Mouse (Mus musculus) forebrain, embryonic 13.5 days (tissue): ENCODE results near the gene Smim22. TPM values are rescaled to one million over a fixed set of nuclear protein-coding genes. Genes with fewer than 3 reads are reported as not detected.

Source experiments
- ATAC-seq: fragments of 200-750 bp; cut with Nextera tagmentation; 2 replicates; pipeline ENCODE4 v1.8.0; 2017
- H3K27ac ChIP-seq: fragments of 300-500 bp; sonication (generic); 2 replicates; pipeline ENCODE4 v1.5.1; 2015; ENCODE audit warnings: inconsistent platforms, mild to moderate bottlenecking, moderate library complexity
- H3K27me3 ChIP-seq: fragments of 300-500 bp; sonication (generic); 2 replicates; pipeline ENCODE4 v1.6.1; 2015; ENCODE audit warnings: mild to moderate bottlenecking, inconsistent platforms
- H3K36me3 ChIP-seq: fragments of 300-500 bp; sonication (generic); 2 replicates; pipeline ENCODE4 v1.6.1; 2015; ENCODE audit warnings: mild to moderate bottlenecking, inconsistent platforms; ENCODE audit not compliant: poor library complexity, severe bottlenecking
- H3K4me1 ChIP-seq: fragments of 300-500 bp; sonication (generic); 2 replicates; pipeline ENCODE4 v1.6.1; 2015; ENCODE audit warnings: inconsistent platforms
- H3K4me2 ChIP-seq: fragments of 300-500 bp; sonication (generic); 2 replicates; pipeline ENCODE4 v1.6.1; 2015; ENCODE audit warnings: inconsistent platforms, mild to moderate bottlenecking, moderate library complexity
- H3K4me3 ChIP-seq: fragments of 300-500 bp; sonication (generic); 2 replicates; pipeline ENCODE4 v1.5.1; 2015; ENCODE audit warnings: mild to moderate bottlenecking, inconsistent platforms
- H3K9ac ChIP-seq: fragments of 300-500 bp; sonication (generic); 2 replicates; pipeline ENCODE4 v1.6.1; 2015; ENCODE audit warnings: mild to moderate bottlenecking, inconsistent platforms
- H3K9me3 ChIP-seq: fragments of 300-500 bp; sonication (generic); replicated peaks from 2 replicates; pipeline ENCODE4 v1.6.1; 2016; ENCODE audit warnings: inconsistent platforms
- WGBS: fragments of 180-500 bp; shearing (Covaris S2); methylation state at CpG from one replicate; pipeline ENCODE4 v1.1.7; 2015; 5-methylcytosine and 5-hydroxymethylcytosine counted together
- polyA plus RNA-seq: library from polyadenylated mRNA; unstranded; fragments of >200 nt; fragmentation: Nextera tagmentation; extraction: Ambion mirVana; gene quantifications from 2 replicates; pipeline ENCODE4 v1.2.1, GENCODE M21; 2015

Smim22 gene
- polyA plus RNA-seq, 1 experiment from 2014 or later = not detected

- Histone ChIP-seq H3K27ac (peak overlapping the region; percentile 27; the same call in 1 of the 2 replicates), H3K27me3 (no peaks in the 10 kb centered on the region), H3K4me3 (peak overlapping the region; percentile 54), H3K36me3 (peaks cover 51% of the 10 kb centered on the region), H3K4me2 (peak overlapping the region; percentile 76), H3K4me1 (peaks cover 11% of the 10 kb centered on the region), H3K9ac (peak overlapping the region; percentile 65), H3K9me3 (no peaks in the 10 kb centered on the region)
- 57% methylated on average over 13 of the region's 13 CpGs for WGBS
- ATAC-seq = no peak
Measured at GRCm38 (mm10) chr16:5012036-5013005, 5.2 kb downstream of the Smim22 start.

GRCm38 (mm10) chr16:5013054-5013838 lies 6.2 kb downstream of the Smim22 start, which contains the start of gene Rogdi:
Rogdi (minus strand) TSS chr16:5013553.
- H3K4me3 ChIP-seq = peak within 1 kb of the TSS; percentile 54
- H3K9me3 ChIP-seq = no peaks in the 10 kb centered on the region
- peak within 1 kb of the TSS; percentile 65 for H3K9ac ChIP-seq
- peak within 1 kb of the TSS; percentile 27; the same call in 1 of the 2 replicates for H3K27ac ChIP-seq
- H3K27me3 ChIP-seq = no peaks in the 10 kb centered on the region
- H3K4me1 ChIP-seq = peaks cover 11% of the 10 kb centered on the region
- under 1% methylated on average over 55 of the region's 63 CpGs for WGBS
- ATAC-seq = peak; percentile 100
- H3K36me3 ChIP-seq = peaks cover 60% of the 10 kb centered on the region
- peak within 1 kb of the TSS; percentile 76 for H3K4me2 ChIP-seq

GRCm38 (mm10) chr16:5014578-5014977 lies 7.5 kb downstream of the Smim22 start:
- H3K9me3 ChIP-seq = no peaks in the 10 kb centered on the region

GRCm38 (mm10) chr16:5024021-5024420 lies 16.9 kb downstream of the Smim22 start:
- no peak overlapping the region for H3K4me3 ChIP-seq
- 96% methylated on average over 3 of the region's 3 CpGs for WGBS
- ATAC-seq = no peak
- no peak overlapping the region for H3K9ac ChIP-seq
- no peaks in the 10 kb centered on the region for H3K27me3 ChIP-seq
- no peak overlapping the region for H3K27ac ChIP-seq
- no peaks in the 10 kb centered on the region for H3K4me1 ChIP-seq
- no peaks in the 10 kb centered on the region for H3K9me3 ChIP-seq
- H3K4me2 ChIP-seq = no peak overlapping the region
- peaks cover 97% of the 10 kb centered on the region for H3K36me3 ChIP-seq

More at GRCm38 (mm10) chr16:5014578-5014977, 7.5 kb downstream of the Smim22 start:
- peaks cover 11% of the 10 kb centered on the region for H3K4me1 ChIP-seq
- H3K9ac ChIP-seq = no peak overlapping the region
- H3K4me2 ChIP-seq = no peak overlapping the region
- no peak for ATAC-seq
- WGBS = 90% methylated on average over 4 of the region's 4 CpGs
- no peak overlapping the region for H3K4me3 ChIP-seq
- no peak overlapping the region for H3K27ac ChIP-seq
- H3K27me3 ChIP-seq = no peaks in the 10 kb centered on the region
- peaks cover 66% of the 10 kb centered on the region for H3K36me3 ChIP-seq

- Histone ChIP-seq H3K9ac (no peak overlapping the region), H3K4me2 (no peak overlapping the region), H3K36me3 (peaks cover 99% of the 10 kb centered on the region), H3K27me3 (no peaks in the 10 kb centered on the region), H3K27ac (no peak overlapping the region), H3K9me3 (no peaks in the 10 kb centered on the region), H3K4me1 (no peaks in the 10 kb centered on the region), H3K4me3 (no peak overlapping the region)
- no peak for ATAC-seq
- WGBS = 62% methylated on average over 2 of the region's 2 CpGs
Measured at GRCm38 (mm10) chr16:5029847-5030246, 22.8 kb downstream of the Smim22 start.

GRCm38 (mm10) chr16:5035591-5035990 lies 28.5 kb downstream of the Smim22 start:
- no peak for ATAC-seq
- peaks cover 99% of the 10 kb centered on the region for H3K36me3 ChIP-seq

GRCm38 (mm10) chr16:5036649-5037234 lies 29.7 kb downstream of the Smim22 start:
- Histone ChIP-seq H3K9ac (no peak overlapping the region), H3K27ac (no peak overlapping the region), H3K36me3 (peaks cover 99% of the 10 kb centered on the region), H3K4me3 (no peak overlapping the region), H3K4me1 (no peaks in the 10 kb centered on the region), H3K4me2 (no peak overlapping the region), H3K27me3 (no peaks in the 10 kb centered on the region), H3K9me3 (no peaks in the 10 kb centered on the region)
- ATAC-seq = no peak
- 92% methylated on average over 5 of the region's 5 CpGs for WGBS

More at GRCm38 (mm10) chr16:5035591-5035990, 28.5 kb downstream of the Smim22 start:
- no peak overlapping the region for H3K4me3 ChIP-seq
- H3K9me3 ChIP-seq = no peaks in the 10 kb centered on the region
- H3K4me1 ChIP-seq = no peaks in the 10 kb centered on the region
- H3K27ac ChIP-seq = no peak overlapping the region
- 95% methylated on average over 3 of the region's 3 CpGs for WGBS
- no peaks in the 10 kb centered on the region for H3K27me3 ChIP-seq
- no peak overlapping the region for H3K9ac ChIP-seq
- no peak overlapping the region for H3K4me2 ChIP-seq

- peaks cover 13% of the 10 kb centered on the region for H3K4me1 ChIP-seq
- no peaks in the 10 kb centered on the region for H3K27me3 ChIP-seq
- H3K36me3 ChIP-seq = peaks cover 69% of the 10 kb centered on the region
- no peak overlapping the region for H3K4me3 ChIP-seq
- no peak overlapping the region for H3K4me2 ChIP-seq
- H3K9me3 ChIP-seq = no peaks in the 10 kb centered on the region
- 95% methylated on average over 3 of the region's 3 CpGs for WGBS
- ATAC-seq = no peak
- no peak overlapping the region for H3K27ac ChIP-seq
- H3K9ac ChIP-seq = no peak overlapping the region
Measured at GRCm38 (mm10) chr16:5045322-5045721, 38.2 kb downstream of the Smim22 start.

- H3K27me3 ChIP-seq = no peaks in the 10 kb centered on the region
- H3K4me2 ChIP-seq = peak overlapping the region; percentile 92
- H3K9me3 ChIP-seq = no peaks in the 10 kb centered on the region
- WGBS = under 1% methylated on average over 38 of the region's 38 CpGs
- peak overlapping the region; percentile 68 for H3K27ac ChIP-seq
- H3K9ac ChIP-seq = peak overlapping the region; percentile 97
- H3K4me3 ChIP-seq = peak overlapping the region; percentile 98
- ATAC-seq = peak; percentile 56; the same call in 1 of the 2 replicates
- H3K4me1 ChIP-seq = peaks cover 32% of the 10 kb centered on the region
- peaks cover 41% of the 10 kb centered on the region for H3K36me3 ChIP-seq
Measured at GRCm38 (mm10) chr16:5049182-5049773, 42.2 kb downstream of the Smim22 start.

- Histone ChIP-seq H3K9me3 (no peaks in the 10 kb centered on the region), H3K4me3 (peak within 1 kb of the TSS; percentile 98), H3K9ac (peak within 1 kb of the TSS; percentile 97), H3K27me3 (no peaks in the 10 kb centered on the region), H3K36me3 (peaks cover 36% of the 10 kb centered on the region), H3K4me1 (peaks cover 32% of the 10 kb centered on the region), H3K27ac (peak within 1 kb of the TSS; percentile 97), H3K4me2 (peak within 1 kb of the TSS; percentile 97)
- peak; percentile 100 for ATAC-seq
- under 1% methylated on average over 55 of the region's 56 CpGs for WGBS
Measured at GRCm38 (mm10) chr16:5049774-5050234, 42.7 kb downstream of the Smim22 start, which contains the start of the genes Glyr1 and Ubn1. Glyr1 (minus strand) TSS chr16:5049863. Ubn1 (plus strand) TSS chr16:5050057.
